Mouse (Mus musculus): ENCODE measurements around the gene Amacr. TPM values are rescaled to one million over a fixed set of nuclear protein-coding genes. Genes with fewer than 3 reads are reported as not detected.

Gene Amacr
- polyA plus RNA-seq, 1 experiment, result 5.3 TPM

GRCm38 (mm10) chr15:11010976-11011548 lies 29.5 kb downstream of the Amacr start:
- Histone ChIP-seq H3K4me3 (ENCODE audit: low read depth, low read length) (no peak overlapping the region), H3K27ac (ENCODE audit: insufficient read depth, low read depth, low read length) (no peak overlapping the region), H3K4me1 (ENCODE audit: control insufficient read depth, insufficient read depth, insufficient read length, low read length) (no peaks in the 10 kb centered on the region), H3K27me3 (ENCODE audit: control insufficient read depth, insufficient read depth, low read length) (no peaks in the 10 kb centered on the region), H3K36me3 (ENCODE audit: control insufficient read depth, insufficient read depth, low read length) (no peaks in the 10 kb centered on the region)
- no peak for TF ChIP-seq CTCF (IDR thresholded peaks at IDR 0.05; ENCODE audit: extremely low read depth, insufficient read length, insufficient replicate concordance, low read depth, low read length)
- no peak for TF ChIP-seq POLR2A (IDR thresholded peaks at IDR 0.05; ENCODE audit: low read depth, low read length)
- 68% methylated on average over 11 of the region's 11 CpGs for WGBS

GRCm38 (mm10) chr15:11014931-11015330 lies 33.4 kb downstream of the Amacr start:
- H3K27me3 ChIP-seq (ENCODE audit: control insufficient read depth, insufficient read depth, low read length), result no peaks in the 10 kb centered on the region
- no peaks in the 10 kb centered on the region; the same call in 1 of the 2 replicates for H3K4me1 ChIP-seq (ENCODE audit: control insufficient read depth, insufficient read depth, insufficient read length, low read length)
- no peak overlapping the region for H3K27ac ChIP-seq (ENCODE audit: insufficient read depth, low read depth, low read length)
- no peaks in the 10 kb centered on the region for H3K36me3 ChIP-seq (ENCODE audit: control insufficient read depth, insufficient read depth, low read length)
- no peak overlapping the region for H3K4me3 ChIP-seq (ENCODE audit: low read depth, low read length)
- WGBS, result 80% methylated on average over 2 of the region's 2 CpGs
- no peak for TF ChIP-seq CTCF (IDR thresholded peaks at IDR 0.05; ENCODE audit: extremely low read depth, insufficient read length, insufficient replicate concordance, low read depth, low read length)
- TF ChIP-seq POLR2A (IDR thresholded peaks at IDR 0.05; ENCODE audit: low read depth, low read length), result no peak

GRCm38 (mm10) chr15:11026801-11027561 lies 45.4 kb downstream of the Amacr start:
- no peak overlapping the region for H3K4me3 ChIP-seq (ENCODE audit: low read depth, low read length)
- no peaks in the 10 kb centered on the region; the same call in 1 of the 2 replicates for H3K27me3 ChIP-seq (ENCODE audit: control insufficient read depth, insufficient read depth, low read length)
- H3K27ac ChIP-seq (ENCODE audit: insufficient read depth, low read depth, low read length), result no peak overlapping the region
- peaks cover 6% of the 10 kb centered on the region for H3K4me1 ChIP-seq (ENCODE audit: control insufficient read depth, insufficient read depth, insufficient read length, low read length)
- no peaks in the 10 kb centered on the region for H3K36me3 ChIP-seq (ENCODE audit: control insufficient read depth, insufficient read depth, low read length)
- WGBS, result 21% methylated on average over 4 of the region's 4 CpGs
- TF ChIP-seq POLR2A (IDR thresholded peaks at IDR 0.05; ENCODE audit: low read depth, low read length) (no peak), CTCF (IDR thresholded peaks at IDR 0.05; ENCODE audit: extremely low read depth, insufficient read length, insufficient replicate concordance, low read depth, low read length) (no peak)

- Histone ChIP-seq H3K4me3 (ENCODE audit: low read depth, low read length) (no peak overlapping the region), H3K36me3 (ENCODE audit: control insufficient read depth, insufficient read depth, low read length) (no peaks in the 10 kb centered on the region), H3K27me3 (ENCODE audit: control insufficient read depth, insufficient read depth, low read length) (peaks cover 3% of the 10 kb centered on the region; the same call in 1 of the 2 replicates), H3K27ac (ENCODE audit: insufficient read depth, low read depth, low read length) (no peak overlapping the region), H3K4me1 (ENCODE audit: control insufficient read depth, insufficient read depth, insufficient read length, low read length) (peaks cover 6% of the 10 kb centered on the region)
- 84% methylated on average over 3 of the region's 3 CpGs for WGBS
- TF ChIP-seq POLR2A (IDR thresholded peaks at IDR 0.05; ENCODE audit: low read depth, low read length), result no peak
- TF ChIP-seq CTCF (IDR thresholded peaks at IDR 0.05; ENCODE audit: extremely low read depth, insufficient read length, insufficient replicate concordance, low read depth, low read length), result no peak
Measured at GRCm38 (mm10) chr15:11030188-11030587, 48.6 kb downstream of the Amacr start.

- no peak overlapping the region for H3K27ac ChIP-seq (ENCODE audit: insufficient read depth, low read depth, low read length)
- H3K36me3 ChIP-seq (ENCODE audit: control insufficient read depth, insufficient read depth, low read length), result no peaks in the 10 kb centered on the region
- WGBS, result 3% methylated on average over 34 of the region's 34 CpGs
- TF ChIP-seq POLR2A (IDR thresholded peaks at IDR 0.05; ENCODE audit: low read depth, low read length) (no peak), CTCF (IDR thresholded peaks at IDR 0.05; ENCODE audit: extremely low read depth, insufficient read length, insufficient replicate concordance, low read depth, low read length) (no peak)
- H3K27me3 ChIP-seq (ENCODE audit: control insufficient read depth, insufficient read depth, low read length), result peaks cover 22% of the 10 kb centered on the region
- no peak overlapping the region for H3K4me3 ChIP-seq (ENCODE audit: low read depth, low read length)
- H3K4me1 ChIP-seq (ENCODE audit: control insufficient read depth, insufficient read depth, insufficient read length, low read length), result peaks cover 9% of the 10 kb centered on the region; the same call in 1 of the 2 replicates
Measured at GRCm38 (mm10) chr15:11035947-11036474, 54.5 kb downstream of the Amacr start.

GRCm38 (mm10) chr15:11036535-11037375 lies 55.2 kb downstream of the Amacr start:
- peaks cover 22% of the 10 kb centered on the region for H3K27me3 ChIP-seq (ENCODE audit: control insufficient read depth, insufficient read depth, low read length)
- peak overlapping the region; percentile 41 for H3K4me3 ChIP-seq (ENCODE audit: low read depth, low read length)
- no peak overlapping the region for H3K27ac ChIP-seq (ENCODE audit: insufficient read depth, low read depth, low read length)
- H3K4me1 ChIP-seq (ENCODE audit: control insufficient read depth, insufficient read depth, insufficient read length, low read length), result peaks cover 9% of the 10 kb centered on the region; the same call in 1 of the 2 replicates
- WGBS, result 2% methylated on average over 49 of the region's 49 CpGs
- no peak for TF ChIP-seq CTCF (IDR thresholded peaks at IDR 0.05; ENCODE audit: extremely low read depth, insufficient read length, insufficient replicate concordance, low read depth, low read length)
- no peak for TF ChIP-seq POLR2A (IDR thresholded peaks at IDR 0.05; ENCODE audit: low read depth, low read length)
- H3K36me3 ChIP-seq (ENCODE audit: control insufficient read depth, insufficient read depth, low read length), result no peaks in the 10 kb centered on the region
